Mouse (Mus musculus) lung, embryonic 16.5 days (tissue): ENCODE measurements around the gene Mmgt1. TPM values are rescaled to one million over a fixed set of nuclear protein-coding genes. Genes with fewer than 3 reads are reported as not detected.

Source experiments
- ATAC-seq: fragments of 200-750 bp; cut with Nextera tagmentation; 2 replicates; pipeline ENCODE4 v1.8.0; 2017; ENCODE audit warnings: low read depth, mild to moderate bottlenecking, moderate library complexity
- H3K27ac ChIP-seq: fragments of 300-500 bp; sonication (generic); 2 replicates; pipeline ENCODE4 v1.5.1; 2014; ENCODE audit warnings: mild to moderate bottlenecking, control low read depth, low read length
- H3K27me3 ChIP-seq: fragments of 300-500 bp; sonication (generic); 2 replicates; pipeline ENCODE4 v1.6.1; 2014; ENCODE audit warnings: low read depth, low read length, mixed read lengths; ENCODE audit not compliant: control insufficient read depth, insufficient read depth
- H3K36me3 ChIP-seq: fragments of 300-500 bp; sonication (generic); 2 replicates; pipeline ENCODE4 v1.6.1; 2014; ENCODE audit warnings: low read length; ENCODE audit not compliant: control insufficient read depth, insufficient read depth
- H3K4me1 ChIP-seq: fragments of 300-500 bp; sonication (generic); replicated peaks from 2 replicates; pipeline ENCODE4 v1.6.1; 2014; ENCODE audit warnings: low read length, mixed read lengths; ENCODE audit not compliant: control insufficient read depth, insufficient read depth
- H3K4me2 ChIP-seq: fragments of 300-500 bp; sonication (generic); 2 replicates; pipeline ENCODE4 v1.6.1; 2014; ENCODE audit warnings: low read depth, low read length, control low read depth
- H3K4me3 ChIP-seq: fragments of 300-500 bp; sonication (generic); 2 replicates; pipeline ENCODE4 v1.5.1; 2014; ENCODE audit warnings: mild to moderate bottlenecking, low read length, control low read depth
- H3K9ac ChIP-seq: fragments of 300-500 bp; sonication (generic); 2 replicates; pipeline ENCODE4 v1.6.1; 2014; ENCODE audit warnings: low read length, control low read depth
- H3K9me3 ChIP-seq: fragments of 300-500 bp; sonication (generic); 2 replicates; pipeline ENCODE4 v1.6.1; 2016; ENCODE audit warnings: low read length; ENCODE audit not compliant: control insufficient read depth
- WGBS: fragments of 180-500 bp; shearing (Covaris S2); extraction: QIAGEN DNeasy Blood & Tissue Kit; methylation state at CpG from one replicate; pipeline ENCODE4 v1.1.7; 2014; 5-methylcytosine and 5-hydroxymethylcytosine counted together
- microRNA-seq: library from miRNA; unstranded; fragments of <30 nt; microRNA quantifications from one replicate; pipeline ENCODE4, GENCODE M21; 2016
- polyA plus RNA-seq: library from polyadenylated mRNA; unstranded; fragments of >200 nt; fragmentation: Nextera tagmentation; extraction: Ambion mirVana; gene quantifications from 2 replicates; pipeline ENCODE4 v1.2.1, GENCODE M21; 2015

Mmgt1 gene
- polyA plus RNA-seq, 1 experiment from 2014 or later, result 27.6 TPM

GRCm38 (mm10) chrX:56597219-56597886 lies 516 bp downstream of the Mmgt1 start:
- WGBS, result 15% methylated on average over 25 of the region's 25 CpGs
- peak overlapping the region; percentile 67 for H3K4me3 ChIP-seq
- H3K27ac ChIP-seq, result 0 out of 2 replicates have a peak overlapping the region, but pooled peaks have one; percentile 2
- no peaks in the 10 kb centered on the region for H3K4me1 ChIP-seq
- no peaks in the 10 kb centered on the region for H3K27me3 ChIP-seq
- H3K9me3 ChIP-seq, result no peaks in the 10 kb centered on the region
- H3K9ac ChIP-seq, result peak overlapping the region; percentile 80
- peak; percentile 66 for ATAC-seq
- H3K36me3 ChIP-seq, result no peaks in the 10 kb centered on the region
- H3K4me2 ChIP-seq, result peak overlapping the region; percentile 47

- Histone ChIP-seq H3K4me2 (no peak overlapping the region), H3K27ac (no peak overlapping the region), H3K4me1 (no peaks in the 10 kb centered on the region), H3K4me3 (no peak overlapping the region), H3K36me3 (no peaks in the 10 kb centered on the region), H3K9me3 (no peaks in the 10 kb centered on the region), H3K9ac (no peak overlapping the region), H3K27me3 (no peaks in the 10 kb centered on the region)
- ATAC-seq, result no peak
- WGBS, result 76% methylated on average over 2 of the region's 2 CpGs
Observed at GRCm38 (mm10) chrX:56578200-56578599, 19.7 kb downstream of the Mmgt1 start.

- ATAC-seq, result no peak
Observed at GRCm38 (mm10) chrX:56572465-56572864, 25.4 kb downstream of the Mmgt1 start.

GRCm38 (mm10) chrX:56553584-56553983 lies 44.3 kb downstream of the Mmgt1 start:
- 57% methylated on average over 3 of the region's 3 CpGs for WGBS
- Histone ChIP-seq H3K4me3 (no peak overlapping the region), H3K27me3 (no peaks in the 10 kb centered on the region), H3K9me3 (no peaks in the 10 kb centered on the region), H3K4me2 (no peak overlapping the region), H3K27ac (no peak overlapping the region), H3K9ac (no peak overlapping the region), H3K4me1 (no peaks in the 10 kb centered on the region), H3K36me3 (no peaks in the 10 kb centered on the region)
- no peak for ATAC-seq

More at GRCm38 (mm10) chrX:56572465-56572864, 25.4 kb downstream of the Mmgt1 start:
- Histone ChIP-seq H3K9me3 (no peaks in the 10 kb centered on the region), H3K4me2 (no peak overlapping the region), H3K4me3 (no peak overlapping the region), H3K9ac (no peak overlapping the region), H3K4me1 (no peaks in the 10 kb centered on the region), H3K27me3 (no peaks in the 10 kb centered on the region), H3K27ac (no peak overlapping the region), H3K36me3 (no peaks in the 10 kb centered on the region)
- WGBS, result 24% methylated on average over 6 of the region's 6 CpGs

- no peak within 1 kb of the TSS for H3K4me3 ChIP-seq
- H3K27ac ChIP-seq, result no peak within 1 kb of the TSS
- H3K9ac ChIP-seq, result no peak within 1 kb of the TSS
- no peaks in the 10 kb centered on the region for H3K9me3 ChIP-seq
- H3K4me2 ChIP-seq, result no peak within 1 kb of the TSS
- H3K4me1 ChIP-seq, result no peaks in the 10 kb centered on the region
- no peak for ATAC-seq
- H3K36me3 ChIP-seq, result no peaks in the 10 kb centered on the region
- 84% methylated on average over 7 of the region's 7 CpGs for WGBS
- no peaks in the 10 kb centered on the region for H3K27me3 ChIP-seq
Observed at GRCm38 (mm10) chrX:56549506-56549905, 48.4 kb downstream of the Mmgt1 start, which contains the start of gene Gm648. Gm648 (minus strand) TSS chrX:56549606.

GRCm38 (mm10) chrX:56537162-56537561 lies 60.7 kb downstream of the Mmgt1 start:
- Histone ChIP-seq H3K4me1 (no peaks in the 10 kb centered on the region), H3K27ac (no peak overlapping the region), H3K9me3 (no peaks in the 10 kb centered on the region), H3K9ac (no peak overlapping the region), H3K36me3 (no peaks in the 10 kb centered on the region), H3K4me3 (no peak overlapping the region), H3K27me3 (no peaks in the 10 kb centered on the region), H3K4me2 (no peak overlapping the region)
- WGBS, result 53% methylated on average over 4 of the region's 4 CpGs
- ATAC-seq, result no peak

Small RNA genes lying within 50 kb of the gene (microRNA-seq; reads per million reads assigned to microRNA genes)
- not detected for gene Mir5116

Other genes with a start within 250 kb of the Mmgt1 start
- 5.7 and 5.8 TPM in 2 replicates for gene Smim10l2a, start 223.5 kb downstream of the Mmgt1 start, polyA plus RNA-seq
- gene Gm2174, start 150.1 kb downstream of the Mmgt1 start, polyA plus RNA-seq, result 1.1 and 3.5 TPM in 2 replicates
- 29.4 and 31.8 TPM in 2 replicates for gene Ints6l, start 143.2 kb downstream of the Mmgt1 start, polyA plus RNA-seq
- gene Gm10477, start 73.3 kb downstream of the Mmgt1 start, polyA plus RNA-seq, result not detected in 2 replicates
- gene Gm648, start 48.5 kb downstream of the Mmgt1 start, polyA plus RNA-seq, result not detected in 2 replicates
- gene Slc9a6, start 11.7 kb upstream of the Mmgt1 start, polyA plus RNA-seq, result 11.7 and 13.0 TPM in 2 replicates
- gene Fhl1, start 133.7 kb upstream of the Mmgt1 start, polyA plus RNA-seq, result 545 and 603 TPM in 2 replicates
- gene Map7d3, start 224.3 kb upstream of the Mmgt1 start, polyA plus RNA-seq, result 2.0 and 2.7 TPM in 2 replicates